ENCODE assay signal across 20 mouse cellular contexts in the genomic region with DNA sequence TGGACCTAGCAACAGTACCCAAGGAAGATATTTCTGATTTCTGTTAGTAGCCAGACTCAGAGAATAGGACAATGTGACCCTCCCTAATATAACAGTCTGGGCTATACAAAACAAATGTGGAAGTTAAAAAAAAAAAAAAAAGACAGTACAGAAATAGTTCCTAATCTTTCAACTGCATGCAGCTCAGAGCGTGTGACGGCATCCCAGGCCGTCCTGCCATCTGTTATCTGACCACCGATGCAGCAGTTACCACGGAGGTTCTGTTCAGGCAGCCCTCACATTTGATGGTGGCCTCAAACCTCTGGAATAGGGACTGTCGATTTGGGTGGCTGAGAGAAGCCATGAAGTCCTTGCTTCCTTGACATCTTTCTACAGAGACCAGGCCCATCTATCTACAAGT. TPM values are rescaled to one million over a fixed set of nuclear protein-coding genes. Genes with fewer than 3 reads are reported as not detected.
DNase-seq lines count a peak whose midpoint lies in the region; ATAC-seq lines count a peak whose summit lies in the region.
"Had no signal": no experiment of that assay in that cellular context is flagged by ENCODE, and none has a peak within 500 bp of the region (broad histone marks: within the 10 kb centered on the region; RNA-seq: fewer than 3 reads in every experiment).

No protein-coding gene starts in this region.

- no peak for DNase-seq in heart, adult 9 months (ENCODE audit: low spot score in 2 of 2)
- peak; percentile 54 for DNase-seq in MEL-GATA-1-ER (ENCODE audit: extremely low read depth, low read depth)
- DNase-seq in spleen, postnatal 14 days (ENCODE audit: low spot score in 2 of 2): no peak
- DNase-seq: adrenal gland, adult 8-10 months; adrenal gland, postnatal 36 days; cerebellum, postnatal 10 days; embryo, embryonic 11 days; gastrocnemius, postnatal 14 days; heart, postnatal 4 days had no signal

- no peaks in the 10 kb centered on the region for H3K27me3 ChIP-seq in heart, embryonic 12.5 days (replicated peaks)
- no peaks in the 10 kb centered on the region for H3K27me3 ChIP-seq in liver, embryonic 12.5 days (replicated peaks)
- no peaks in the 10 kb centered on the region for H3K27me3 ChIP-seq in intestine, embryonic 16.5 days (replicated peaks; ENCODE audit: control insufficient read depth, insufficient read depth, low read length)
- H3K27me3 ChIP-seq: CH12.LX; embryonic facial prominence, embryonic 12.5 days; hindbrain, embryonic 13.5 days; intestine, embryonic 15.5 days had no signal

- ATAC-seq in heart, embryonic 12.5 days (ENCODE audit: insufficient number of reproducible peaks, low FRiP score): no peak
- ATAC-seq in liver, embryonic 12.5 days: peak; percentile 82
- ATAC-seq in megakaryocyte progenitor cell, adult 5-6 weeks (replicated peaks; ENCODE audit: poor library complexity): peak; percentile 96
- ATAC-seq in activated CD4-positive, CD25-positive, alpha-beta regulatory T cell, adult 4 months: no peak
- ATAC-seq in intestine, embryonic 16.5 days: no peak
- ATAC-seq: forebrain, embryonic 16.5 days; intestine, embryonic 15.5 days had no signal

- no peak overlapping the region for H3K9ac ChIP-seq in heart, embryonic 12.5 days
- H3K9ac ChIP-seq in liver, embryonic 12.5 days: no peak overlapping the region
- H3K9ac ChIP-seq in intestine, embryonic 16.5 days (ENCODE audit: low read depth, low read length): no peak overlapping the region
- H3K9ac ChIP-seq: embryonic facial prominence, embryonic 12.5 days; hindbrain, embryonic 13.5 days; intestine, embryonic 15.5 days had no signal

- no peak overlapping the region for H3K4me2 ChIP-seq in heart, embryonic 12.5 days
- H3K4me2 ChIP-seq in liver, embryonic 12.5 days: no peak overlapping the region; the same call in 1 of the 2 replicates
- no peak overlapping the region for H3K4me2 ChIP-seq in intestine, embryonic 16.5 days (ENCODE audit: low read depth, low read length)
- H3K4me2 ChIP-seq: embryonic facial prominence, embryonic 12.5 days; hindbrain, embryonic 13.5 days; intestine, embryonic 15.5 days had no signal

- H3K27ac ChIP-seq in heart, embryonic 12.5 days (ENCODE audit: poor library complexity, severe bottlenecking): 0 out of 2 replicates have a peak overlapping the region, but pooled peaks have one; percentile 0
- H3K27ac ChIP-seq in liver, embryonic 12.5 days: no peak overlapping the region
- no peak overlapping the region for H3K27ac ChIP-seq in intestine, embryonic 16.5 days (ENCODE audit: low read length)
- H3K27ac ChIP-seq: embryonic facial prominence, embryonic 12.5 days; heart, embryonic 10.5 days; hindbrain, embryonic 13.5 days; intestine, embryonic 15.5 days had no signal

- H3K4me3 ChIP-seq in heart, embryonic 12.5 days: no peak overlapping the region
- no peak overlapping the region for H3K4me3 ChIP-seq in liver, embryonic 12.5 days
- H3K4me3 ChIP-seq in intestine, embryonic 16.5 days (ENCODE audit: low read length): no peak overlapping the region
- H3K4me3 ChIP-seq: embryonic facial prominence, embryonic 12.5 days; heart, embryonic 10.5 days; hindbrain, embryonic 13.5 days; intestine, embryonic 15.5 days had no signal

- no peaks in the 10 kb centered on the region for H3K36me3 ChIP-seq in heart, embryonic 12.5 days
- H3K36me3 ChIP-seq in liver, embryonic 12.5 days: no peaks in the 10 kb centered on the region
- no peaks in the 10 kb centered on the region for H3K36me3 ChIP-seq in intestine, embryonic 16.5 days (ENCODE audit: control insufficient read depth, insufficient read depth, low read length)
- H3K36me3 ChIP-seq: embryonic facial prominence, embryonic 12.5 days; heart, embryonic 10.5 days; hindbrain, embryonic 13.5 days; intestine, embryonic 15.5 days had no signal

- H3K4me1 ChIP-seq in heart, embryonic 12.5 days (replicated peaks): peaks cover 50% of the 10 kb centered on the region
- H3K4me1 ChIP-seq in liver, embryonic 12.5 days: peaks cover 31% of the 10 kb centered on the region
- peaks cover 22% of the 10 kb centered on the region for H3K4me1 ChIP-seq in intestine, embryonic 16.5 days (ENCODE audit: control insufficient read depth, insufficient read depth, low read length)

- WGBS in heart, embryonic 12.5 days: 13% methylated on average over 6 of the region's 6 CpGs
- WGBS in liver, embryonic 12.5 days (ENCODE audit: insufficient replicate concordance): 21% methylated on average over 6 of the region's 6 CpGs
- 83% methylated on average over 6 of the region's 6 CpGs for WGBS in intestine, embryonic 16.5 days

- no peaks in the 10 kb centered on the region for H3K9me3 ChIP-seq in heart, embryonic 12.5 days (replicated peaks)
- H3K9me3 ChIP-seq in liver, embryonic 12.5 days (replicated peaks): no peaks in the 10 kb centered on the region
- H3K9me3 ChIP-seq in intestine, embryonic 16.5 days (ENCODE audit: control insufficient read depth, low read length): no peaks in the 10 kb centered on the region
- H3K9me3 ChIP-seq: embryonic facial prominence, embryonic 12.5 days; heart, embryonic 10.5 days; hindbrain, embryonic 13.5 days; intestine, embryonic 15.5 days had no signal

RNA-seq across cellular contexts. Expression of gene Acvr1, which starts 22.6 kb away (rescaled TPM):
- polyA plus RNA-seq in heart, embryonic 12.5 days (2016; fragmentation: Nextera tagmentation; extraction: Ambion mirVana): 11.6 and 12.0 TPM in 2 replicates
- polyA plus RNA-seq in liver, embryonic 12.5 days (2016; fragmentation: Nextera tagmentation; extraction: Ambion mirVana): 3.4 and 3.8 TPM in 2 replicates
- 2.3 and 3.5 TPM in 2 replicates for total RNA-seq in megakaryocyte progenitor cell, adult 5-6 weeks (2015)
- 0.87 and 0.88 TPM in 2 replicates for total RNA-seq in megakaryocyte progenitor cell, adult 5-6 weeks (2017)
- under 1 TPM in 1 of 2 experiments, not detected in 1; 0.65 TPM for polyA plus RNA-seq in activated CD4-positive, CD25-positive, alpha-beta regulatory T cell, adult 4 months (2017; shearing (Covaris generic))
- 4.6 and 5.3 TPM in 2 replicates for polyA plus RNA-seq in intestine, embryonic 16.5 days (2015; fragmentation: Nextera tagmentation; extraction: Ambion mirVana)
- total RNA-seq: CH12.LX had no signal

RNA-seq across cellular contexts. Expression of gene Upp2, which starts 22.7 kb away (rescaled TPM):
- polyA plus RNA-seq in heart, embryonic 12.5 days (2016; fragmentation: Nextera tagmentation; extraction: Ambion mirVana): 7.0 and 8.0 TPM in 2 replicates
- polyA plus RNA-seq in liver, embryonic 12.5 days (2016; fragmentation: Nextera tagmentation; extraction: Ambion mirVana): 1.8 and 2.6 TPM in 2 replicates
- 0.37 and 0.64 TPM in 2 replicates for total RNA-seq in megakaryocyte progenitor cell, adult 5-6 weeks (2015)
- not detected in 2 replicates for total RNA-seq in megakaryocyte progenitor cell, adult 5-6 weeks (2017)
- under 1 TPM in 1 of 2 experiments, not detected in 1; 0.32 TPM for polyA plus RNA-seq in activated CD4-positive, CD25-positive, alpha-beta regulatory T cell, adult 4 months (2017; shearing (Covaris generic))
- 5.4 and 5.7 TPM in 2 replicates for polyA plus RNA-seq in intestine, embryonic 16.5 days (2015; fragmentation: Nextera tagmentation; extraction: Ambion mirVana)
- total RNA-seq: CH12.LX had no signal

Comparison
In these comparisons a context has a peak if more than half of its experiments do, and no peak if none do; other contexts are left out.
1. ATAC-seq: peak in liver, embryonic 12.5 days (single experiment) and megakaryocyte progenitor cell, adult 5-6 weeks (single experiment); none in heart, embryonic 12.5 days (single experiment), activated CD4-positive, CD25-positive, alpha-beta regulatory T cell, adult 4 months (single experiment) and intestine, embryonic 16.5 days (single experiment).